Mouse (Mus musculus) thymus, adult 18-20 months (tissue): Measurements from ENCODE around the gene Plin3.

Source experiments
- DNase-seq, 2 experiments: peaks; one replicate each; pipeline ENCODE4 v3.0.0; 2022; ENCODE audit warnings: mixed read lengths in 2 of 2

The Plin3 gene

DNA sequence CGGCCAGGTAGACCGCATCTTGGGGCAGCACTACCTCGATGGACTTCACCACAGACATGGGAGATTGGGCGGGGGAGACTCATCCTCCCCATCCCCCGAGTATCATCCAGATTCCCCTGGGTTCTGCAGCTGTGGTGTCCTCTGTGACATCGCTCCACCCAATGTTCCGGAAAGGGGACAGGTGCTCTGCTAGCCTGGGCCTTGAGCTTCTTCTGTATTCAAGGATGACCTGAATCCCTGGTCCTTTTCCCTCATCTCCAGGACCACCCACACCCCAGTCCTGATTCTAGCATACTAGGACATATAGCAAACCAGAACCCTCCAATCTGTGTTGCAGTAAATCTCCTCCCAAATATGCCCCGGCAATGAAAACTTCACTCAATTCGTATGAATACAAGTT lies 7.5 kb upstream of the Plin3 start, which contains the start of gene Arrdc5:
Gene Arrdc5, minus strand, starts transcription at position 101 of the 400 bp plus-strand sequence.
- DNase-seq: no peak

DNA sequence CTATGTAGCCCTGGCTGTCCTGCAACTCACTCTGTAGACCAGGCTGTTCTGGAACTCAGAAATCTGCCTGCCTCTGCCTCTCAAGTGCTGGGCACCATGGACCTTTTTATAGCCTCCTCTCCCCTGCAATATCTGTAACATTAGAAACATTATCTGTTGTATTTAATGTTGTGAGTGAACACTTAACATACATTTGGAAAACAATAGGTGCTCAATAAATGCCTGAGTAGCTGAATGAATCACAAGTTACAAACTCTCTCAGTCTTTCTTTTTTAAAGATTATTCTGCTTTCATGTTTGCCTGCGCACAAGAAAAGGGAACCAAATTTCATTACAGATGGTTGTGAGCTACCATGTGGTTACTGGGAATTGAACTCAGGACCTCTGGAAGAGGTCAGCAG lies 5.6 kb upstream of the Plin3 start:
- DNase-seq: no peak

DNA sequence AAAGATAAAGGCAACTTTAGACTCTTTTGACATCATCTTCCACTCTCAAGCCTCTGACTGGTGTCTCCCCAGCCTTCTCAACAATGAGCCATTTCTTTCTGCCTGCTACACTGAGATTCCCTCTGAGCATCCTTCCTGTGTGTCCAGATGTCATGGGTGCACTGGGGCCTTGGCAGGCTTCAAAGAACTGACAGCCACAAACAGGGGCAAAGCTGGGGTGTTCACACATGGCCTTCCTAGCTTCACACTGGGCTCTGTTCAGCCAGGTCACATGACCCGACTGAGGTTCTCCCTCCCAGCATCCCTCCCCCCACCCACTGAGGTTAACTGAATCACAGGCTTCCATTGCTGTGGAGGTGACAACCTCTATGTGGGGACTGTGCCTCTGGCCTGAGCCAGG lies 3.5 kb upstream of the Plin3 start:
- DNase-seq: peak in 1 of 2 experiments; percentile 48

DNA sequence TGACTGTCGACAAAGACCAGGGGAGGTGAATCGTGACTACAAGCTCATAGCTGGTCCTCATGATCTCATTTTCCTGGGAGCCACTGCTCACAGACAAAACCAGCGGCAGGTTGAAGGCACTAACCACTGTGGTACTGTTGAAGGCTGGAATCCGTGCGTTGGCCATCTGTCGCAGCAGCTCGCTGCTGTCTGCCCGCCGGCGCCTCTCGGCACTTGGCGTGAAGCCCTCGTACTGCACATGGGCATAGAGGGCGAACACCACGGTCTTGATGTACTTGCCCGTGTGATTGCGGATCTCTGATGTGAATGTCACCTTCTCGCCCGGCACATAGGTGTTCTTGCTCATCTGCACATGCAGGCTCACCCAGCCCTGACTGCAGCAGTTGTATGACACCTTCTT lies 1.6 kb upstream of the Plin3 start:
- no peak for DNase-seq

DNA sequence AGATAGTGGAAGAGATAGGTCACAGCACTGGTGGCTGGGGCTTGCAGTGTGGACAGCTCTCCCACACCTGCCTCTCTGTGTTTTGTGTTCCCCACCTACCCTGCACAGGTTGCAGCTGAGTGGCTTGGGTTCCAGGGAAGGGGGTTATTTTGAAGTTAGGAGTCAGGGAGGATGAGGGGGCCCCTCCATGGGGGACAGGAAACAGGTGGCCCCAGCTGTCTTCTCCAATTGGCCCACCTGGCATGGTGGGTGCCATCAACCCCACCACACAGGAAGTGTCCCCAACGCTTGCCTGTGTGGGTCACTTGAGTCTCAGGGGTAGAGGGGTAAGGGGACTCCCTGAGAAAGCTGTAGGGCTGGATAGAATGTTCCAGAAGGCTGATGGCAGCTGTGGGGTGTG lies 618 bp upstream of the Plin3 start:
- peak; percentile 80 to 88 for DNase-seq

DNA sequence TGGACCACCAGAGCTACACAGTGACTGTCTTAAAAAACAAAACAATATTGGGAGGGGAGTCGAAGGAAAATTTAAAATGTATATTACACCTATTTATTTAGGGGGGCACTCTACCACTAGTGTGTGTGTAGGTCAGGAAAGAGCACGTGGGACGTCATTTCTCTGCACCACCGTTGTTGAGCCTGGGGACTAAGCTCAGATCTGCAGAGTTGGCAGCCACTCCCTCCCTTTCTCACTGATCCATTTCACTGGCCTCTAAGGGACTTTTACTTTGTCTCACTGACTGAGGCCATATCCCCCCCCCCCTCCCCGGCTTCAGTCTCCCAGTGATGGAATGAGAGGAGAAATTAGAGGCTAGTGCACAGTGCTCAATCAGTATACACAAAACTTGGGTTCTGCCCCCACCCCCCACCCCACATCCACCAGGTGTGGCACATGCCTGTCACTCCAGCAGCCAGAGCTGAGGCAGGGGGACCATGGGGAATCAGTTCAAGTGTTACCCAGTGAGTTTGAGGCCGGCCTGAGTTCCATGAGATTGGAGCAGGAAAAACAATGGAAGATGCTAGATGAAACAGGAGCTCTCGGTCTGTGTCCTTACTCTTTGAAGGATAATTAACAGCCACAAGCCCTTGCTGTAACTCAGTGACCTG lies 722 bp downstream of the Plin3 start:
- peak in 1 of 2 experiments; percentile 50 for DNase-seq

DNA sequence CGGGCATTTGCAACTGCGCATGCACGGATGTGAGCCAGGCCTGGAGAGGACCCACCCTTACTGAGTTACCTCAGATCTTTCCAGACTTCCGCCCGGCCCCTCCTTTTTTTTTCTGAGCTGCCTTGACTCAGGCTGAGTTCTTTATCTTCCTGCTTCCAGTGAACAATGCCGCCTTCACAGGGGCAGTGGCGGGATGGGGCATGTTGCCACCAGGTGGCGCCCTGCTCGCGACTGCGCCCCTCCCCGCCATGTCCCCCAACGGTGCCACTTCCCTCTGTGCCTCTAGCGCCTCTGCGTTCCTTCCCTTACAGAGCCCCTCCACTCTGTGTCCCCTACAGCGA lies 1.5 kb downstream of the Plin3 start:
- DNase-seq: peak; percentile 93 to 95

DNA sequence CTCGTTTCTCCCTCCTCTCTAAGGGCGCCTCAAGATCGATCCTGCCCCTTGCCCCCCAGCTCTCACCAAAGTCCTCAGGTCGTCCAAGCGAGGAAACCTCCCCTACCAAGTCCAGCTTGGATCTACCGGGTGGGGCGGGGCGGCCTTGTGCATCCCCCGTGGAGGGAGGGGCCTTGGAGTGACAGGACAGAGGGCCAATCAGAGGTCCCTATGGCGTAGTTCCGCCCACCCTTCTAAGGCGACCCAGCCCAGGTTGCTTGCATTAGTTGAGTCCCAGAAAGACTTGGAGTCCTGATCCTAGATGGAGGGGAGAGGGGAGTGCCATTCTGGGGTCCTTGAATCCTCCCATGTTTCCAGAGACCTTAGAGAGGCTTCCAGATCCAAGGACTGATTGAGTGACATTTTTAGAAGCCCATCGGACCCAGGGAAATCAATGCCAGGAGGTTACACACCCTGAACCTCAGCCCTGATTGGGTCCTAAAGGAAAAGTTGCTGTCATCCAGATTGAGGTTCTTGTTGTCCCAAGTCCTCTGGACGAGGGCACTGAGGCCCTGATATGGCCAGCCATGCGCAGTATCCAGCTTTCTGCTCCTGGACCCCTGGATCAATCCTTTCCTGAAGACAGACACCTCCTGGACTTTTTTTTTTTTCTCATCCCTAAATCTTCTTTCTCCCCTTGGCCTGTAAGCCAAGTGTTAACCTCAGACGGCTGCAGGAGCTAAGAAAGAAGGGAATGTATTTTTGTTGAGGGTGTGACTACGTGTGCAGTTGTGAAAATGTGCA lies 2.1 kb downstream of the Plin3 start:
- peak; percentile 88 to 92 for DNase-seq

DNA sequence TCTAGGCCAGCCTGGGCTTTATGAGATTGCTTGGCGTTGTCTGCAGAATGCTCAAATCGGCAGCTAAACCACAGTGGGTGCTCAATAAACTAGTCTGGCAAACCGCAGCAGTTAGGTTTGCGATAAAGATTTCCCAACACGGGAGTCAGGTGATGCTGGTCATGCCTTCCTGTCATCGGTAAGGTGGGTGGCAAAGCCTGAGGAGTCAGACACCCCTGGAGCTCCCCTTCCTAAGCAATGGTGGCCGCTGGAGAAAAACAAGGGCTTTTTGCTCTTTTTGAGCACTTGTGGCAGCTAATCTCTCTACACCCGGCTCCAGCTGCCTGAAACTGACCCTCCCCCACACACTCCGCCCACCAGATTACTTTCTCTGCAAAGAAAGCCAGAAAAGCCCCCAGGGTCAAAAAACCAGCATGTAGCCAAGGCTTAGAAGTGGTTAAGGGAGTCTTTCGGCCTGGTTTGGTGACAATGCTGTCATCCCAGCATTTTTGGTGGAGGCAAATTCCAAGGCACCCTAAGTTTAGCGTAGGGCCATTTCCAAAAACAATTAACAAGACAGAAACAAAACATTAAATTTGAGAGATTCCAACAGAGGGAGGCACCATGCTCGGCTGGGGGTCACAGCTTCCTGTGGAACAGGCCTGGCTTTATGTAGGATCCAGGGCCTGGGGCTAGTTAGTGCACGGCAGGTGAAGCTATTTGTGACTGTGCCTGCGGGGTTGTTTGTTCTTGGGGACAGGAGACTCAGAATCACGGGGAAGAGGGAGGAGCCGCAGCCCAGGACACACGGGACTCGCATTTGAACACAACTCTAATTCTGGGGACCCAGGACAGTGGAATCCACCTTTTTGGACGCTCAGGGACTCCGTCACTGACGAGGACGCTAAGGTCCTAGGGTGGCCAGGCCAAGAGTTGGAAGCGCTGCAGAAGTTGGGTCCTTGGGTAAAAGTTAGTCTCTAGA lies 3.0 kb downstream of the Plin3 start:
- peak in 1 of 2 experiments; percentile 47 for DNase-seq

DNA sequence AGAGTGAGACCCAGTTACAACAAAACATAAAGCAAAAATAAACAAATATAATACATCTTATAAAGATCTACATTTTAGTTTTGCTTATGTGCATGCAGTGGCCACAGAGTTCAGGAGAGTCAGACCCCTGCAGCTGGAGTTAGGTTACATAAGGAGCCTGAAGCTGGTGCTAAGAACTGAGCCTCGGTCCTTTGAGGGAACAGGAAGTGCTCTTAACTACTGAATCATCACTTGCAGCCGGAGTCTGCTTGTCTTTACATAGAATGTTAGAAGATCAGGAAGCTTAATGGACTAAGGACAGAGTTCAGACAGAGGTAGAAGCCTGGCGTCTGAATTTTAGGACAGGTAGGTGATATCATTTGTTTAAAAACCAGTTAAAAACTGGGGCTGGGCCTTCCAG lies 3.8 kb downstream of the Plin3 start:
- no peak for DNase-seq

DNA sequence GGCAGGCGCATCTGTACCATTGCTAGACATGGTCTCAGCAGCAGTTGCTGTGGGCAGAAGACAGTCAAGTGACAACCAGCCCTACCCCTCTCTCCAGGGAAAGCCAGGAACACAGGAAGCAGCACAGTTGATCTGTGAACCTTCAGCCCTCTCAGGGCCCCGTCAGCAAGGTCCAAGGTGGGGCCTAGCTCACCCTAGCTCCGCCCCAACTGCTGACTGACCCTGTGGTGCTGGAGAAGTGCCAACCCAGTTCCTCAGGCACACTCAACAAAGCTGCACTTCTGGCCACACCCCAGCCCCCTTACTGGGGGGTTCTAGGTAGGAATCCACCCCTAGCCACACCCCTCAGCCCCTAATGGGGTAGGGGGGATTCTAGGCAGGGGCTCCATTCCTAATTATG lies 4.8 kb downstream of the Plin3 start:
- no peak for DNase-seq

DNA sequence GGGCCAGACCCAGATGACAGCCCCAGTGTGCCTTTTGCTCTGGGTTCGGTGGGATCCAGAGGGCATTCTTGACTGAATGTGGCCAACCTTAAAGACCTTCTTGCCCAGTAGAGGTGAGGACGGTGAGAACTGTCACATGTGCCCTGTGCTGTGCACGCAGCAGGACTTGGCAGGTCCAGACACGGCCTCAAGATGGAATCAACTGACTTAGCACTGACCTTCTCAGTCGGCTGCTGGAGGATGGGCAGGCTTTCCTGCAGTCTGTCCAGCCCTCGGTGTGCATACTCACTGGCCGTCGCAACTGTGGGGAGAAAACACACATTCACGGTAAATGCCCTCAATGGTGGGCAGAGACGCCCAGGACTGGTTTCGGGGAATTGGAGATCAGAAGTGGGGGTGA lies 6.7 kb downstream of the Plin3 start:
- no peak for DNase-seq

DNA sequence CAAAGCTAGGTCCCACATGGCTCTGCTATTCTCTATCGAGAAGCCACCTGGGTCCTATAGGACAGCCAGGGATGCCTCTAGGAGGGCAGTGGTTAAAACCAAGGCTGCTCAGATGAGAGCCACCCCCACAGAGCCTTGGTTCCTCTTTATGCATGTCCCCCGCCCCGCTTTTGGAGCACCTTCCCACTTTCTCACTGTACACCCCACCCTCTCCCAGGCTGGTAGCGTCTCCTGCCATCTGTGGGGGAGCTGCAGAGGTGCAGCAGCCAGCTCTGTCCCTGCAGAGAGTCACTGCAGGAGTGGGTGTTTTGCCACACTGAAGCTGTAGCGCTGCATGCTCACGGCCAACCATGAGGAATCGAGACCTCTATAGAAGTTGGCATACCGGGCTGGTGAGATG lies 9.4 kb downstream of the Plin3 start:
- DNase-seq: no peak

DNA sequence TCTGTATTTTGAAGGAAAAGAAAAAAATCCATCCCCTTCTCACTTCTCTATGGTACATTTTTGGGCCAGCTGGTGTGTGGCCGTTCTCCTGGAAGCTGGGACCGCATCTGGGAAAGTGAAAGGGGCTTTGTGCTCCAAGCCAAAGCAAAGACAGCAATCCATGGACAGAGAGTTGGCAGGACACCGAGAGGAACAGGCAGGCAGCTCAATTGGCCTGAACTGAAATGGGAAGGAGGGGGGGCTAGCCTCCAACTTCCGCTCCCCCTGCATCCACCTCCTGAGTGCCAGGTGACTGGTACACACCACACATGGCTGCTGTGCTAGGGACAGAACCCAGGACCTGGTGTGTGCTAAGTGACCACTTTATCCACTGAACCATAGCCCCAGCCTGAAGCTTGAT lies 9.9 kb downstream of the Plin3 start:
- no peak for DNase-seq

DNA sequence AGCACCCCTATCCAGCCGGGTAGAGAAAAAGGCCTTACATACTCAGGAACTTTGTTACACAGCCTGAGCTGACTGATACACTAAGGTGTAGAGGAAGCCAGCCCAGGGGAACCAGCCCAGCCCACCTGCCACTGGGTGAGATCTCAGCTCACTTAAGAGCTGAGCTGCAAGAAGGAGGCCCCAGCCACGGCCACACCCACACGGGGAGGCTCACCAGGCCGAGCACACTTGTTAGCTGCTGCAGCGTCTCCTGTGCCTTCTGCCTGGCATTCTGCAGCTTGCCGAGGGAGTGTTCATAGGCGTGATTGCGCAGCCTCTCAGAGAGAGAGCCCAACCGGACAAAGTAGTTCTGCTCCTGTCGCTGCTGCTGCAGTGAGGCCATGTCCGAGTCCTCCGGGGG lies 11.5 kb downstream of the Plin3 start:
- DNase-seq: no peak

DNA sequence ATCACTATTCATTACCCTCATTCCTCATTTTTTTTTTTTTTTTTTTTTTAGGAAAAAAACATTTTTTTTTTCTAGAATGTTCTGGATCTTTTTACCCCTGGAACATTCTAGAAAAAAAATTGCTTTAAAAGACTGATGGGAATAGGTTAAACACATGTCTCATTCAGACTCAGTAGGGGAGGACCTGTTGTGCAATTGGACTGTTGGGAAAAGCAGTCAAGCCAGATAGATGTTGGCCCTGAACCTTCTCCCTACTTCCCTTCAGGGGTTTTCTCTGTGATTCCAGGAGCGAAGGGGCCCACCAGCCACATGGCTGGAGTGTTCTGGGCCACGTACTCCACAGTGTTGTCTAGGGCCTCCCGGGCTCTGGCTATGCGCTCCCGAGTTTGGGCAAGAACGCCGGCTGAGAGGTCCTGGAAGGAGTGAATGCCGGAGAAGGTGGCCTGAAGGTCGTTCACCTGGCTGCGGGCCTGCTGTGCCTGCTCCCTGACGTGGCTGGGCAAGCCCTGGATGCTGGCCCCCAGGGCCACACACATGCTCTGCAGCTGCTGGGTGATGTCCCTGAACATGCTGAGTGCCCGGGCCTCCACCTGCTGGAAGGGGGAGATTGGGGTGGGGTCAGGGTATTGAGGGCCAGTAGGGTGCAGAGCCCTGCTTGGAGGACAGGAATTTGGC lies 13.1 kb downstream of the Plin3 start:
- DNase-seq: no peak

DNA sequence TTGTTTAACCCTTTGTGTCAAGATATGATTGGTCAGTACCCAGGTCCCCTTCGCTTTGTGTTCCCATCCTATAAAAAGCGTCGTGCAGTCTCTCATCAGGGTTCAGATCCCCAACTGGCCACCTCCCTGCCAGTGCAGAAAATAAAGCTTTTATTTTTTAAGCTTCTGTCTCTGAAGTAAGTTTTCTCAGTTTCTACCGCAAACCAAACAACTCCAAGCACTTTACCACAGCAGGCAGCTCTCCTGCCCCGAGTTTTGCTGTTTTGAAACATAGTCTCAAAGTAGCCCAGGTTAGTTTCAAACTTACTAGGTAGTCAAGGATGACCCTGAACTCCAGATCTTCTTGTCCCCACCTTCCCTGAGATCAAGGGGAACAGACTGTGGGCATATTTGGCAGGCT lies 14.3 kb downstream of the Plin3 start:
- DNase-seq: no peak

DNA sequence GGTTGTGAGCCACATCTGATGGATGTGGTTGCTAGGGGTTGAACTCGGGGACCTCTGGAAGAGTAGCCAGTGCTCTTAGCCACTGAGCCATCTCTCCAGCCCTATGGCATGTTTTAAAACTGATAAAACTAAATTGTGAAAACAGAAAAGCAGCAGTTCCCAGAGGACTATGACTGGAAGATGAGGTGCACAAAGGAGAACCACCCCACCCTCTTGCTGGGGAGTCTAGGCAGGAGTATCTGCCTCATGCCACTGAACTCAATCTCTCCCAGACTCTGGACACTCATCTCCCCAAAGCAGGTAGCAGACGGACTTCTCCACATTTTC lies 15.1 kb downstream of the Plin3 start:
- DNase-seq: no peak

DNA sequence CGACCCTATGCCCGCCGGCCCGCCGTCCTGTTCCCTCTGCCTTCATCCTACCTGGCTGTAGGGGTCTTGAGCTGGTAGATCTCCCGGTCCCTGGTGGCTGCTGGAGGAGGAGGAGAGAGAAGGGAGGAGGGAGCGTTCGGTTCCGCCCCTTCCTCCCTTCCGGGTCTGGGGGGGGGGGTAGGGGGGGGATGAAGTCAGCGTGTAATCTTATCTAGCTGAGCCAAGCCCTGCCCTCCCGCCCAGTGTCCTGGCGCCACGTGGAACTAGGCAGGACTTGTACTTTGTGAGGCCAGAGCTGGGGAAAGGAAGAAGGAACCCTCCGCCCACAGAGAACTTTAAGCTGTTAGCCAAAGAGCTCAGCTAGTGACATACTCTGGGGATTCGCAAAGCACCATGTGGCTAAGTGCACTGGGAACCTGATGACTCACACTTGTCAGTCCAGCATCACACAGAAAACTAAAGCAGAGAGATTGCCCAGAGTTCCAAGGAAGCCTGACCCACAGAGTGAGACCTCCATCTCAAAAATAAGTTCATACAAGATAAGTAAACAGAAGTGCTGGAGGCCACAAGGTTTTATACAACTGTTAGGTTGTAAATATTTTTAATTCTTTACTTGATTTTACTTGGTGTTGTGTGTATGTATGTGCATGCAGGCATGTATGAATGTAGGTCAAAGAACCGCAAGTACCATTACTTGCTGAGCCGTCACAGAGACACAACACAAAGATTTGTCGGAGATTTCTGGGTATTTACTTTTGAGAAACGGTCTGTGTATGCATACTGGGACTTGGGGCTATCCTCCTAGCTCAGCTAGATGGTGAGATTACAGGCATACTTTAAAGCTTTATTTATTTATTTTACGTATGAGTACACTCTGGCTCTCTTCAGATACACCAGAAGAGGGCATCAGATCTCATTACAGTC lies 15.8 kb downstream of the Plin3 start, which contains the start of gene Ticam1:
Gene Ticam1, minus strand, starts transcription at position 144 of the 924 bp plus-strand sequence.
- DNase-seq: peak; percentile 67 to 81

DNA sequence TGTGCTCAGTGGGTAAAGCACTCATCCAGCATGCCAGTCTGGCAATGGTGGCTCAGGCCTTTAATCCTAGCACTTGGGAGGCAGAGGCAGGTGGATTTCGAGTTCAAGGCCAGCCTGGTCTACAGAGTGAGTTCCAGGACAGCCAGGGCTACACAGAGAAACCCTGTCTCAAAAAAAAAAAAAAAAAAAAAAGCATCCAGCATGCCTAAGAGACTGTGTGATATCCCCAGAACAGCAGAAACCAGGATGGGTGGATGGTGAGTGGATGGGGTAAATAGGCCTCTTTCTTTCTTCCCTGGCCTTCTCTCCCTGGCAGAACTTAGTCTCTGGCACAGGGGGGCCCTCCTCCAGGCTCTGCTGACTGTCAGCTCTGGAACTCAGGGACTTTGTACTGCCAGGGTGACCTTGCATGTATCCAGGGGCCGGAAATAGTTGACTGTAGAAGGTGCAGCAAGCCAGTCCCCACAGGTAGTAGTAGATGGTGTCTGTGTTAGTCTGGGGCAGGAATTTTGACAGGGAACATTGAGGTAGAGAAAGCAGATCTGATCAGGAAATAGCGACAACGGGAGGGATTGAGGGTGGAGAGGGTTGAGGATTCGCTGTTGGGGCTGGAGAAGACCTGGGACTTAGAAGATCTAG lies 16.7 kb downstream of the Plin3 start:
- no peak for DNase-seq

DNA sequence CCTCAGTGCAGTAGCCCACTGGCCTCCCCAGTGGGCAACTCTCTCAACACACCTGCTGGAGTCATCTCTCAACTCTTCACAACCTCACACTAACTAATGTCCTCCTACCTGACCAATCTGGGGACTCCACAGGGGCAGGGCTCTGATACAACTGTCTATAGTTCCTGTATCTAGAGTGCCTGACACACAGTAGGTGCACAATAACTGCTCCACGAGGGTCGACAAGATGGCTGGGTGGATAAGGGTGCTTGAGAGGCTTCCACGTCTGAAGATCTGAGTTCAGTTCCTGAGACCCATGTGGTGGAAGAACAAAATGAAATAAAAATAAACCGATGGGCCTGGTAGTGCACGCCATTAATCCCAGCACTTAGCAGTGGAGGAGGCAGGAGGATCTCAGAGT lies 18.7 kb downstream of the Plin3 start:
- no peak for DNase-seq
